Mouse (Mus musculus) limb, embryonic 15.5 days (tissue): Measurements from ENCODE around the gene Tbc1d9. TPM values are rescaled to one million over a fixed set of nuclear protein-coding genes. Genes with fewer than 3 reads are reported as not detected.
"Not testable (repeated sequence)": the region's sequence is repeated elsewhere in the genome, so short reads cannot be mapped to it uniquely, and the experiment has no call there.

ENCODE experiments used
- ATAC-seq: fragments of 200-750 bp; cut with Nextera tagmentation; 2 replicates; pipeline ENCODE4 v1.8.0; 2017; ENCODE audit warnings: low read depth, moderate TSS enrichment; ENCODE audit not compliant: insufficient number of reproducible peaks, low FRiP score, low TSS enrichment
- H3K27ac ChIP-seq: fragments of 300-500 bp; sonication (generic); 2 replicates; pipeline ENCODE4 v1.5.1; 2015; ENCODE audit warnings: moderate library complexity, mild to moderate bottlenecking, inconsistent platforms
- H3K27me3 ChIP-seq: fragments of 300-500 bp; sonication (generic); 2 replicates; pipeline ENCODE4 v1.6.1; 2015; ENCODE audit warnings: inconsistent platforms
- H3K36me3 ChIP-seq: fragments of 300-500 bp; sonication (generic); 2 replicates; pipeline ENCODE4 v1.6.1; 2015; ENCODE audit warnings: inconsistent platforms
- H3K4me1 ChIP-seq: fragments of 300-500 bp; sonication (generic); 2 replicates; pipeline ENCODE4 v1.6.1; 2015; ENCODE audit warnings: inconsistent platforms
- H3K4me2 ChIP-seq: fragments of 300-500 bp; sonication (generic); 2 replicates; pipeline ENCODE4 v1.6.1; 2015; ENCODE audit warnings: mild to moderate bottlenecking, inconsistent platforms
- H3K4me3 ChIP-seq: fragments of 300-500 bp; sonication (generic); 2 replicates; pipeline ENCODE4 v1.5.1; 2015; ENCODE audit warnings: mild to moderate bottlenecking, inconsistent platforms
- H3K9ac ChIP-seq: fragments of 300-500 bp; sonication (generic); 2 replicates; pipeline ENCODE4 v1.6.1; 2015; ENCODE audit warnings: inconsistent platforms
- H3K9me3 ChIP-seq: fragments of 300-500 bp; sonication (generic); 2 replicates; pipeline ENCODE4 v1.6.1; 2016; ENCODE audit warnings: inconsistent platforms
- WGBS: fragments of 180-500 bp; shearing (Covaris S2); methylation state at CpG from one replicate; pipeline ENCODE4 v1.1.7; 2015; 5-methylcytosine and 5-hydroxymethylcytosine counted together
- polyA plus RNA-seq: library from polyadenylated mRNA; unstranded; fragments of >200 nt; fragmentation: Nextera tagmentation; extraction: Ambion mirVana; gene quantifications from 2 replicates; pipeline ENCODE4 v1.2.1, GENCODE M21; 2015

The Tbc1d9 gene
- polyA plus RNA-seq, 1 experiment from 2014 or later: 1.4 TPM

GRCm38 (mm10) chr8:83297375-83297774, 132.2 kb downstream of the Tbc1d9 start:
- Histone ChIP-seq H3K4me1 (no peaks in the 10 kb centered on the region), H3K27me3 (no peaks in the 10 kb centered on the region)
- WGBS: 62% methylated on average over 4 of the region's 4 CpGs

GRCm38 (mm10) chr8:83300135-83300534, 135.0 kb downstream of the Tbc1d9 start:
- H3K4me1 ChIP-seq: no peaks in the 10 kb centered on the region
- no peaks in the 10 kb centered on the region for H3K36me3 ChIP-seq
- H3K27ac ChIP-seq: no peak overlapping the region
- H3K9me3 ChIP-seq: no peaks in the 10 kb centered on the region
- no peaks in the 10 kb centered on the region for H3K27me3 ChIP-seq
- H3K9ac ChIP-seq: no peak overlapping the region
- 54% methylated on average over 1 of the region's 1 CpGs for WGBS
- H3K4me3 ChIP-seq: no peak overlapping the region
- no peak for ATAC-seq
- no peak overlapping the region for H3K4me2 ChIP-seq

More at GRCm38 (mm10) chr8:83297375-83297774, 132.2 kb downstream of the Tbc1d9 start:
- no peak overlapping the region for H3K9ac ChIP-seq
- no peaks in the 10 kb centered on the region for H3K36me3 ChIP-seq
- no peak overlapping the region for H3K4me3 ChIP-seq
- ATAC-seq: no peak
- no peaks in the 10 kb centered on the region for H3K9me3 ChIP-seq
- no peak overlapping the region for H3K4me2 ChIP-seq
- no peak overlapping the region for H3K27ac ChIP-seq

- Histone ChIP-seq H3K4me2 (no peak overlapping the region), H3K4me3 (no peak overlapping the region), H3K27me3 (no peaks in the 10 kb centered on the region), H3K27ac (no peak overlapping the region), H3K9ac (no peak overlapping the region), H3K36me3 (no peaks in the 10 kb centered on the region), H3K9me3 (no peaks in the 10 kb centered on the region), H3K4me1 (no peaks in the 10 kb centered on the region)
- no peak for ATAC-seq
- 77% methylated on average over 1 of the region's 1 CpGs for WGBS
These were observed 139.8 kb downstream of the Tbc1d9 start for GRCm38 (mm10) chr8:83304946-83305345.

- WGBS: 76% methylated on average over 6 of the region's 6 CpGs
These were observed 144.7 kb downstream of the Tbc1d9 start for GRCm38 (mm10) chr8:83309836-83310235.

DNA sequence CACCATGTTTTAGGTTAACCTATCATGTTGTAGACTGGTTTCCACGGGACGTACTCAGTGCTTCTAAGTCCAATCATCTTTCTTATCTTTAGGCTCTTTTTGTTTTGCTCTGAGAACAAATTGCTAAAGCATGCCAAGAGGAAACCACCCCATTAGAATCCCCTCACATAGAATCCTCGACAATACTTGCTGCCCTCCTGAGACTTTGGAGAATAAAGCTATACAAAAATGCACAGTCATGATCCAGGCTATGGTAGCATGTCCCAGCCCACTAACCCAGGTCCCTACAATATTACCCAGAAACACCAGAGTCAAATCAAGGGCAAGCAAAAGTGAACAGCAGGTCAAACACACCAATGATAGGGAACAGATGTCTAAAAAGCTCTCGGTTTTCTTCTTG, 149.9 kb downstream of the Tbc1d9 start:
- WGBS: 70% methylated on average over 4 of the region's 4 CpGs
- ATAC-seq, H3K27ac ChIP-seq, H3K4me1 ChIP-seq, H3K9ac ChIP-seq, H3K4me3 ChIP-seq, H3K27me3 ChIP-seq, H3K4me2 ChIP-seq, H3K9me3 ChIP-seq: not testable (repeated sequence)
- H3K36me3 ChIP-seq: peaks cover 24% of the 10 kb centered on the region

More at GRCm38 (mm10) chr8:83309836-83310235, 144.7 kb downstream of the Tbc1d9 start:
- no peak for ATAC-seq
- H3K4me3 ChIP-seq: no peak overlapping the region
- H3K27ac ChIP-seq: no peak overlapping the region
- no peak overlapping the region for H3K9ac ChIP-seq
- no peaks in the 10 kb centered on the region for H3K27me3 ChIP-seq
- no peak overlapping the region for H3K4me2 ChIP-seq
- H3K9me3 ChIP-seq: no peaks in the 10 kb centered on the region
- peaks cover 3% of the 10 kb centered on the region; the same call in 1 of the 2 replicates for H3K36me3 ChIP-seq
- no peaks in the 10 kb centered on the region for H3K4me1 ChIP-seq

GRCm38 (mm10) chr8:83315691-83316090, 150.5 kb downstream of the Tbc1d9 start:
- Histone ChIP-seq H3K9me3 (no peaks in the 10 kb centered on the region), H3K36me3 (peaks cover 28% of the 10 kb centered on the region)
- WGBS: 84% methylated on average over 2 of the region's 2 CpGs

DNA sequence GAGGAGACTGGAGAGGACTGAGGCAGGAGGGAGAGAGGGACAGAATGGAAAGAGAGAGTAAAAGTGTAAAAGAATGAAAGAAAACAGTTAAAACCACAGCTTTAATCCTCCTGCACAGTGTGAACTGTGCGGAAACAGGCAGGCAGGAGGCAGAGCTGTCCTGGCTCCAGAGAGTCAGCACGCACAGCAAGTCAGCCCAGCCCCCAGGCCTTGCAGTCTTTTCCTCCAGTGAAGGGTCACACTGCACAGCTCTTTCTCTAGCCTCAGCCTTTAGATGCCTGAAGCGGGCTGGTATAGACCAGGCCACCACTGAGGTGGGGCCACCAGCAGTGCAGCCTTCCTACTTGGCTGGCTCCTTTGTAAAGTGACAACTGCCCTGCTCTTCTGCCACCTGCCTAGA, 155.4 kb downstream of the Tbc1d9 start:
- H3K36me3 ChIP-seq: peaks cover 42% of the 10 kb centered on the region
- no peak overlapping the region for H3K9ac ChIP-seq
- no peaks in the 10 kb centered on the region for H3K9me3 ChIP-seq
- no peaks in the 10 kb centered on the region for H3K27me3 ChIP-seq
- H3K4me1 ChIP-seq: no peaks in the 10 kb centered on the region
- WGBS: 46% methylated on average over 3 of the region's 3 CpGs
- 0 out of 2 replicates have a peak, but pooled peaks have one; percentile 35 for ATAC-seq
- no peak overlapping the region for H3K4me3 ChIP-seq
- no peak overlapping the region for H3K4me2 ChIP-seq
- peak overlapping the region; percentile 24 for H3K27ac ChIP-seq

More at GRCm38 (mm10) chr8:83315691-83316090, 150.5 kb downstream of the Tbc1d9 start:
- Histone ChIP-seq H3K27me3 (no peaks in the 10 kb centered on the region), H3K4me3 (no peak overlapping the region), H3K27ac (no peak overlapping the region), H3K4me2 (no peak overlapping the region), H3K9ac (no peak overlapping the region), H3K4me1 (no peaks in the 10 kb centered on the region)
- ATAC-seq: no peak

GRCm38 (mm10) chr8:83322374-83322773, 157.2 kb downstream of the Tbc1d9 start:
- peaks cover 40% of the 10 kb centered on the region for H3K36me3 ChIP-seq
- H3K4me2 ChIP-seq: no peak overlapping the region
- ATAC-seq: no peak
- H3K4me1 ChIP-seq: no peaks in the 10 kb centered on the region
- no peak overlapping the region for H3K27ac ChIP-seq
- H3K9me3 ChIP-seq: no peaks in the 10 kb centered on the region
- H3K9ac ChIP-seq: no peak overlapping the region
- H3K27me3 ChIP-seq: no peaks in the 10 kb centered on the region
- whole genome bisulfite sequencing: 86% methylated on average over 6 of the region's 6 CpGs
- H3K4me3 ChIP-seq: no peak overlapping the region

Other genes starting within 250 kb of the Tbc1d9 start
- 0.27 and 0.70 TPM in 2 replicates for gene Gm10645, start 818 bp downstream of the Tbc1d9 start, polyA plus RNA-seq
- not detected in 2 replicates for gene Ucp1, start 125.0 kb downstream of the Tbc1d9 start, polyA plus RNA-seq
- gene Elmod2, start 167.1 kb downstream of the Tbc1d9 start, polyA plus RNA-seq: 15.2 and 16.1 TPM in 2 replicates
- not detected in 2 replicates for gene Mgat4d, start 183.1 kb downstream of the Tbc1d9 start, polyA plus RNA-seq
- gene Clgn, start 224.5 kb downstream of the Tbc1d9 start, polyA plus RNA-seq: 0.24 and 0.36 TPM in 2 replicates